Mouse (Mus musculus) lung, embryonic 16.5 days (tissue): ENCODE measurements around the gene Fh1. TPM values are rescaled to one million over a fixed set of nuclear protein-coding genes. Genes with fewer than 3 reads are reported as not detected.

ENCODE experiments used
- ATAC-seq: fragments of 200-750 bp; cut with Nextera tagmentation; 2 replicates; pipeline ENCODE4 v1.8.0; 2017; ENCODE audit warnings: low read depth, mild to moderate bottlenecking, moderate library complexity
- H3K27ac ChIP-seq: fragments of 300-500 bp; sonication (generic); 2 replicates; pipeline ENCODE4 v1.5.1; 2014; ENCODE audit warnings: mild to moderate bottlenecking, control low read depth, low read length
- H3K27me3 ChIP-seq: fragments of 300-500 bp; sonication (generic); 2 replicates; pipeline ENCODE4 v1.6.1; 2014; ENCODE audit warnings: low read depth, low read length, mixed read lengths; ENCODE audit not compliant: control insufficient read depth, insufficient read depth
- H3K36me3 ChIP-seq: fragments of 300-500 bp; sonication (generic); 2 replicates; pipeline ENCODE4 v1.6.1; 2014; ENCODE audit warnings: low read length; ENCODE audit not compliant: control insufficient read depth, insufficient read depth
- H3K4me1 ChIP-seq: fragments of 300-500 bp; sonication (generic); replicated peaks from 2 replicates; pipeline ENCODE4 v1.6.1; 2014; ENCODE audit warnings: low read length, mixed read lengths; ENCODE audit not compliant: control insufficient read depth, insufficient read depth
- H3K4me2 ChIP-seq: fragments of 300-500 bp; sonication (generic); 2 replicates; pipeline ENCODE4 v1.6.1; 2014; ENCODE audit warnings: low read depth, low read length, control low read depth
- H3K4me3 ChIP-seq: fragments of 300-500 bp; sonication (generic); 2 replicates; pipeline ENCODE4 v1.5.1; 2014; ENCODE audit warnings: mild to moderate bottlenecking, low read length, control low read depth
- H3K9ac ChIP-seq: fragments of 300-500 bp; sonication (generic); 2 replicates; pipeline ENCODE4 v1.6.1; 2014; ENCODE audit warnings: low read length, control low read depth
- H3K9me3 ChIP-seq: fragments of 300-500 bp; sonication (generic); 2 replicates; pipeline ENCODE4 v1.6.1; 2016; ENCODE audit warnings: low read length; ENCODE audit not compliant: control insufficient read depth
- WGBS: fragments of 180-500 bp; shearing (Covaris S2); extraction: QIAGEN DNeasy Blood & Tissue Kit; methylation state at CpG from one replicate; pipeline ENCODE4 v1.1.7; 2014; 5-methylcytosine and 5-hydroxymethylcytosine counted together
- polyA plus RNA-seq: library from polyadenylated mRNA; unstranded; fragments of >200 nt; fragmentation: Nextera tagmentation; extraction: Ambion mirVana; gene quantifications from 2 replicates; pipeline ENCODE4 v1.2.1, GENCODE M21; 2015

The Fh1 gene
- polyA plus RNA-seq, 1 experiment from 2014 or later = 101 TPM

DNA sequence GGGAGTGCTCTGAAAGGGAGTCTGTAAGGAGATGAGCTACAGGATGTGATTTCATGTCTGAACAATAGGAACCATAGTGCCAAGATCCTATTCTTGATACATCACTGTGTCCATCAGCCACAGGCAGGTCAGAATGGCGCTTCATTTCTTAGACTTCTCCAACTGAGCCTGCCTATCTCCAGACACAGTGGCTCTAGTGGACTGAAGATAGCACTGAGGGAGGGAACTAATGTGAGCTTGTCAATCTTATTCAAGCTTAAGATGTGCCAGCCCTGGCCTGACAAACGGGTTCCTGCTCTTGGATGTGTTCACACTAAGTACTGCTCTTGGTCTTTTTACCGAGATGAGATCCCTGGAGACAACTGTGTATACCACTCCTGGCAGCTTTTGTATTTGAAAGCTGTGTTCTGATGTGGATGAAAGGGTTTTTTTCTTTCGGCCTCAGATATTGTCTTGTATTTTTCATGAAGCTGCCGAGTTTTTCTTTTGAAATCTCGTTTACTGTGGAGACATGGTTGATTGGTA lies 59.8 kb downstream of the Fh1 start:
- no peak for ATAC-seq
- Histone ChIP-seq H3K9ac (no peak overlapping the region), H3K27me3 (no peaks in the 10 kb centered on the region), H3K4me2 (no peak overlapping the region), H3K4me3 (no peak overlapping the region), H3K27ac (no peak overlapping the region), H3K36me3 (no peaks in the 10 kb centered on the region), H3K9me3 (no peaks in the 10 kb centered on the region), H3K4me1 (no peaks in the 10 kb centered on the region)
- 81% methylated on average over 6 of the region's 6 CpGs for WGBS

DNA sequence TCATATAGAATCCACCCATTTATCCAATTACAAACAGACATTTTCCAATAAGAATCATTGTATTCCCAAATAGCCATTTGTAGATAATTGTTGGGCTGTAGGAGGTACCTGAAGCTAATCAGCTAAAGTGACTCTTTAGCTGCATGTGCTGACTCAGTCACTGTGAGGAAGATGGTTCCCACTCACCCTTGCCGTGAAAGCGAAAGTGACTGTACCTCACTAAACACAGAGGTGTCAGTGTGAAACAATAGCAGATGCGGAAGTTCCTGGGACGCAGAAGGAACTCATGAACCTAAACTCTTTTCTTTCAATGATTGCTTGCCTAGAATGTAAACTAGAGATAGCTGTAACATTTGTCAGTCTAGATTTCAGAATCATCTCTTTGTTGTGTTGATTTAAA lies 61.1 kb downstream of the Fh1 start:
- H3K9me3 ChIP-seq = no peaks in the 10 kb centered on the region
- H3K9ac ChIP-seq = no peak overlapping the region
- no peaks in the 10 kb centered on the region for H3K4me1 ChIP-seq
- no peak overlapping the region for H3K4me2 ChIP-seq
- 84% methylated on average over 4 of the region's 4 CpGs for WGBS
- H3K4me3 ChIP-seq = no peak overlapping the region
- H3K36me3 ChIP-seq = no peaks in the 10 kb centered on the region
- H3K27me3 ChIP-seq = no peaks in the 10 kb centered on the region
- no peak overlapping the region for H3K27ac ChIP-seq
- ATAC-seq = no peak

- no peak for ATAC-seq
Measured at GRCm38 (mm10) chr1:175562379-175562778, 63.1 kb downstream of the Fh1 start.

GRCm38 (mm10) chr1:175561806-175562205 lies 63.6 kb downstream of the Fh1 start:
- Histone ChIP-seq H3K27ac (no peak overlapping the region), H3K27me3 (no peaks in the 10 kb centered on the region), H3K9me3 (no peaks in the 10 kb centered on the region), H3K4me2 (no peak overlapping the region), H3K4me1 (no peaks in the 10 kb centered on the region), H3K36me3 (no peaks in the 10 kb centered on the region), H3K9ac (no peak overlapping the region), H3K4me3 (no peak overlapping the region)
- no peak for ATAC-seq

More at GRCm38 (mm10) chr1:175562379-175562778, 63.1 kb downstream of the Fh1 start:
- no peak overlapping the region for H3K27ac ChIP-seq
- H3K4me2 ChIP-seq = no peak overlapping the region
- no peaks in the 10 kb centered on the region for H3K9me3 ChIP-seq
- WGBS = 76% methylated on average over 2 of the region's 2 CpGs
- no peak overlapping the region for H3K4me3 ChIP-seq
- no peaks in the 10 kb centered on the region for H3K27me3 ChIP-seq
- H3K36me3 ChIP-seq = no peaks in the 10 kb centered on the region
- H3K9ac ChIP-seq = no peak overlapping the region
- no peaks in the 10 kb centered on the region for H3K4me1 ChIP-seq

- no peak for ATAC-seq
- no peak overlapping the region for H3K4me3 ChIP-seq
- no peaks in the 10 kb centered on the region for H3K4me1 ChIP-seq
- no peak overlapping the region for H3K4me2 ChIP-seq
- WGBS = 71% methylated on average over 1 of the region's 1 CpGs
- no peaks in the 10 kb centered on the region for H3K36me3 ChIP-seq
- no peak overlapping the region for H3K27ac ChIP-seq
- H3K27me3 ChIP-seq = no peaks in the 10 kb centered on the region
- no peaks in the 10 kb centered on the region for H3K9me3 ChIP-seq
- no peak overlapping the region for H3K9ac ChIP-seq
Measured at GRCm38 (mm10) chr1:175554641-175555040, 70.8 kb downstream of the Fh1 start.

- Histone ChIP-seq H3K4me3 (no peak overlapping the region), H3K27me3 (no peaks in the 10 kb centered on the region), H3K4me1 (no peaks in the 10 kb centered on the region), H3K9me3 (no peaks in the 10 kb centered on the region), H3K27ac (no peak overlapping the region), H3K36me3 (no peaks in the 10 kb centered on the region), H3K9ac (no peak overlapping the region), H3K4me2 (no peak overlapping the region)
- no peak for ATAC-seq
- 40% methylated on average over 3 of the region's 3 CpGs for WGBS
Measured at GRCm38 (mm10) chr1:175552474-175552873, 73.0 kb downstream of the Fh1 start.

DNA sequence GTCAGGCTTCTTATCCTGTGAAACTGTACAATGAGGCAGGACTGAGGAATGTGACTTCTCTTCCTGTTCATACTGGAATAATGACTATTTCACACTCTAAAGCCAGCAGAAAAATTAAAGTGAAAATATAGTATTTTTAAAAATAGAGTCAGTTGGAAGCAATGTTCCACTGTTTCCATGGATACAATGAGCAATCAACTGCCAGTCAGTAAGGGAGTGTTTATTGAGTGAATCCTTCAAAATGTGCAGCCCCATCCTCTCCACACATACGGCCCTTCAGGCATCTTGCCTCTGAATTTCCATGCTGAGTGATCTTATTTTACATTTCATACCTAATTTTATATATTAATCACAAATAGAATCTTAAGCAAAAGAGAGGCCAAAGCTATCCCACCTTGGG lies 74.8 kb downstream of the Fh1 start:
- WGBS = 71% methylated on average over 1 of the region's 1 CpGs
- H3K27me3 ChIP-seq = no peaks in the 10 kb centered on the region
- H3K4me1 ChIP-seq = no peaks in the 10 kb centered on the region
- no peak overlapping the region for H3K27ac ChIP-seq
- H3K9ac ChIP-seq = no peak overlapping the region
- H3K4me3 ChIP-seq = no peak overlapping the region
- no peaks in the 10 kb centered on the region for H3K9me3 ChIP-seq
- ATAC-seq = no peak
- H3K4me2 ChIP-seq = no peak overlapping the region
- H3K36me3 ChIP-seq = no peaks in the 10 kb centered on the region

Other genes starting within 250 kb of the Fh1 start
- 0.39 and 0.41 TPM in 2 replicates for gene Rgs7, start 133.1 kb downstream of the Fh1 start, polyA plus RNA-seq
- gene Kmo, start 5.3 kb downstream of the Fh1 start, polyA plus RNA-seq = 0.31 and 0.45 TPM in 2 replicates
- 4.5 and 5.4 TPM in 2 replicates for gene Opn3, start 67.1 kb upstream of the Fh1 start, polyA plus RNA-seq
- gene Chml, start 67.3 kb upstream of the Fh1 start, polyA plus RNA-seq = 2.6 TPM in 2 replicates
- gene Wdr64, start 73.0 kb upstream of the Fh1 start, polyA plus RNA-seq = not detected in 2 replicates